Comparison of ENCODE assay signal across 12 mouse cellular contexts in the genomic region with DNA sequence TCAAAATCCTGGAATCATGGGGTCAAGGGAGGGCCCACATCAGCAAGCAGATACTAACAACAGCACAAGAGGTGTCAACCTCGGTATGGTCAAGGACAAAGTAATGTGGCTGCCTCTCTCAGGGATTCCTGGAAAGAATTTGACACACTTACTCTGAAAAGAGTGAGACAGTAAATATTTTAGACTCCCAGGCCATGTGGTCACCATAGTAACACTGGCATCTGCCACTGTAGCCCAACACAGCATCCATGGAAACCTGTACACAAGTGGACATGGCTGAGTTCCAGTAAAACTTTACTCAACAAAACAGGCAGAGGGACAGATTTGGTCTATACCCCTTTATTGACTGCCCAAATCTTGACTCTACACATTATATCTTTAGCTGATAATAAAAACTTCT. TPM values are rescaled to one million over a fixed set of nuclear protein-coding genes. Genes with fewer than 3 reads are reported as not detected.
A peak's percentile ranks its signal among the peaks of the same experiment; 100 is the strongest.
DNase-seq lines count a peak whose midpoint lies in the region; ATAC-seq lines count a peak whose summit lies in the region.
"Had no signal": no experiment of that assay in that cellular context is flagged by ENCODE, and none has a peak within 500 bp of the region (broad histone marks: within the 10 kb centered on the region; RNA-seq: fewer than 3 reads in every experiment).

No protein-coding gene starts in this region.

- WGBS in forebrain, embryonic 14.5 days = 80% methylated on average over 1 of the region's 1 CpGs
- WGBS in forebrain, embryonic 11.5 days = 90% methylated on average over 1 of the region's 1 CpGs
- WGBS in kidney, embryonic 16.5 days = 73% methylated on average over 1 of the region's 1 CpGs

- peak; percentile 52 for DNase-seq in forebrain, embryonic 14.5 days (ENCODE audit: low spot score)
- no peak for DNase-seq in forebrain, embryonic 11.5 days (ENCODE audit: low spot score)
- peak; percentile 43 for DNase-seq in retina, postnatal 1 day
- no peak for DNase-seq in retina, embryonic 14.5 days (ENCODE audit: low spot score)
- peak; percentile 58 for DNase-seq in heart, postnatal 4 days
- peak; percentile 16 for DNase-seq in testis, postnatal 14 days (ENCODE audit: low spot score)
- DNase-seq: cerebellum, postnatal 10 days; kidney, adult 9 months; layer of hippocampus, adult 9-11 months had no signal

- no peaks in the 10 kb centered on the region for H3K4me1 ChIP-seq in forebrain, embryonic 14.5 days (ENCODE audit: control insufficient read depth, insufficient read depth, low read length)
- H3K4me1 ChIP-seq in forebrain, embryonic 11.5 days (replicated peaks; ENCODE audit: control insufficient read depth, insufficient read depth, low read length) = no peaks in the 10 kb centered on the region
- no peaks in the 10 kb centered on the region for H3K4me1 ChIP-seq in kidney, embryonic 16.5 days (ENCODE audit: insufficient read depth, low read length)
- H3K4me1 ChIP-seq: embryonic facial prominence, embryonic 15.5 days had no signal

- H3K36me3 ChIP-seq in forebrain, embryonic 14.5 days (ENCODE audit: control insufficient read depth, insufficient read depth, low read length) = no peaks in the 10 kb centered on the region
- no peaks in the 10 kb centered on the region for H3K36me3 ChIP-seq in forebrain, embryonic 11.5 days (ENCODE audit: control insufficient read depth, insufficient read depth, low read length)
- no peaks in the 10 kb centered on the region for H3K36me3 ChIP-seq in kidney, embryonic 16.5 days (ENCODE audit: insufficient read depth, low read length)
- H3K36me3 ChIP-seq: embryonic facial prominence, embryonic 15.5 days had no signal

- no peak overlapping the region for H3K9ac ChIP-seq in forebrain, embryonic 14.5 days (ENCODE audit: low read length)
- no peak overlapping the region for H3K9ac ChIP-seq in forebrain, embryonic 11.5 days (ENCODE audit: low read length)
- no peak overlapping the region for H3K9ac ChIP-seq in kidney, embryonic 16.5 days (replicated peaks; ENCODE audit: low read length)
- H3K9ac ChIP-seq: embryonic facial prominence, embryonic 15.5 days had no signal

- H3K4me3 ChIP-seq in forebrain, embryonic 14.5 days (ENCODE audit: low read depth, low read length) = no peak overlapping the region
- no peak overlapping the region for H3K4me3 ChIP-seq in forebrain, embryonic 11.5 days (ENCODE audit: low read depth, low read length)
- no peak overlapping the region for H3K4me3 ChIP-seq in kidney, embryonic 16.5 days (ENCODE audit: low read length)
- H3K4me3 ChIP-seq: embryonic facial prominence, embryonic 15.5 days had no signal

- no peaks in the 10 kb centered on the region; the same call in 1 of the 2 replicates for H3K27me3 ChIP-seq in forebrain, embryonic 14.5 days (replicated peaks; ENCODE audit: control insufficient read depth, insufficient read depth, low read length)
- H3K27me3 ChIP-seq in forebrain, embryonic 11.5 days (ENCODE audit: control insufficient read depth, insufficient read depth, low read length) = peaks cover 23% of the 10 kb centered on the region
- H3K27me3 ChIP-seq in kidney, embryonic 16.5 days (ENCODE audit: insufficient read depth, low read length) = no peaks in the 10 kb centered on the region
- H3K27me3 ChIP-seq: embryonic facial prominence, embryonic 15.5 days had no signal

- no peaks in the 10 kb centered on the region for H3K9me3 ChIP-seq in forebrain, embryonic 14.5 days (replicated peaks; ENCODE audit: control insufficient read depth, low read length)
- no peaks in the 10 kb centered on the region for H3K9me3 ChIP-seq in forebrain, embryonic 11.5 days (ENCODE audit: control insufficient read depth, low read length)
- no peaks in the 10 kb centered on the region for H3K9me3 ChIP-seq in kidney, embryonic 16.5 days (ENCODE audit: low read length)
- H3K9me3 ChIP-seq: embryonic facial prominence, embryonic 15.5 days had no signal

- no peak for ATAC-seq in forebrain, embryonic 14.5 days
- ATAC-seq in forebrain, embryonic 11.5 days (replicated peaks; ENCODE audit: low FRiP score) = no peak
- no peak for ATAC-seq in monocyte, adult 5-6 weeks (replicated peaks; ENCODE audit: insufficient number of reproducible peaks, low FRiP score, low TSS enrichment, poor library complexity, severe bottlenecking)
- ATAC-seq in kidney, embryonic 16.5 days (ENCODE audit: low FRiP score, low TSS enrichment) = no peak

- no peak overlapping the region for H3K4me2 ChIP-seq in forebrain, embryonic 14.5 days (ENCODE audit: low read length)
- no peak overlapping the region for H3K4me2 ChIP-seq in forebrain, embryonic 11.5 days (ENCODE audit: low read depth, low read length, severe bottlenecking)
- H3K4me2 ChIP-seq in kidney, embryonic 16.5 days (replicated peaks; ENCODE audit: low read depth, low read length) = no peak overlapping the region
- H3K4me2 ChIP-seq: embryonic facial prominence, embryonic 15.5 days had no signal

- H3K27ac ChIP-seq in forebrain, embryonic 14.5 days (ENCODE audit: low read depth, low read length) = no peak overlapping the region
- H3K27ac ChIP-seq in forebrain, embryonic 11.5 days (ENCODE audit: low read depth, low read length) = no peak overlapping the region
- no peak overlapping the region for H3K27ac ChIP-seq in kidney, embryonic 16.5 days (ENCODE audit: low read length)
- H3K27ac ChIP-seq: embryonic facial prominence, embryonic 15.5 days had no signal

RNA-seq across cellular contexts. Expression of a gene that starts 43.9 kb away (rescaled TPM):
- polyA plus RNA-seq in forebrain, embryonic 14.5 days (2014; fragmentation: Nextera tagmentation; extraction: Ambion mirVana) = 12.4 and 14.0 TPM in 2 replicates
- 6.1 and 6.8 TPM in 2 replicates for polyA plus RNA-seq in forebrain, embryonic 11.5 days (2014; fragmentation: Nextera tagmentation; extraction: Ambion mirVana)
- total RNA-seq in heart, postnatal 4 days (2021) = 10 to 100 TPM; 44.7 to 47.7 TPM
- total RNA-seq in monocyte, adult 5-6 weeks (2017) = 1.5 to 2.9 TPM (median 1.8 TPM) in 3 replicates
- 20.8 and 24.9 TPM in 2 replicates for polyA plus RNA-seq in kidney, embryonic 16.5 days (2015; fragmentation: Nextera tagmentation; extraction: Ambion mirVana)

Comparison
In these comparisons a context has a peak if more than half of its experiments do, and no peak if none do; other contexts are left out.
1. DNase-seq: peak in forebrain, embryonic 14.5 days (single experiment), retina, postnatal 1 day (single experiment), heart, postnatal 4 days (single experiment) and testis, postnatal 14 days (single experiment); none in forebrain, embryonic 11.5 days (single experiment) and retina, embryonic 14.5 days (single experiment).